Comparison of ENCODE assay signal across 10 mouse cellular contexts in the genomic region with DNA sequence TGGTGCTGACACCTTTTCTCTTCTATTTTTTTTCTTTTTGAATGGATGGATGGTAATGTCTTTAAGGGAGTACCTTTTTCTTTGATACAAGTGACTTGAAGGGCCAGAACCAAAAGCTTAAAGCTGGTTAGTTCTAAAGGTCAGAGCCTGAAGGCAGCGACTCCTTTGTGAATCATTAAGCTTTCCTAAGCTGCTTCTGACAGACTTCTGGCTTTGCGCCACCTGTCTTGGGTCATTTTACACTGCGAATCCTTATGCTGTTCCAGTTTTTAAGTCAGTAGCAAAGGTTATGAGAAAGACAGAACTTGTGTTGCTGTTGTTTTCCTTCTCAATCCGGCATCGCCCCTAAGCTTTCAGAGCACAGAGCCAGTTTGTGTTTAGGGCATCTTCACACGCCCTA.
DNase-seq lines count a peak whose midpoint lies in the region; ATAC-seq and TF ChIP-seq lines count a peak whose summit lies in the region.
"Had no signal": no experiment of that assay in that cellular context is flagged by ENCODE, and none has a peak within 500 bp of the region (broad histone marks: within the 10 kb centered on the region; RNA-seq: fewer than 3 reads in every experiment).

No protein-coding gene starts in this region.

- no peaks in the 10 kb centered on the region for H3K27me3 ChIP-seq in MEL (ENCODE audit: control insufficient read depth in 1 of 2, insufficient read depth in 2 of 2, low read length in 2 of 2)
- H3K27me3 ChIP-seq in stomach, embryonic 16.5 days (ENCODE audit: control insufficient read depth, insufficient read depth, low read length), result no peaks in the 10 kb centered on the region
- H3K27me3 ChIP-seq: heart, embryonic 13.5 days; neural tube, embryonic 13.5 days had no signal

- no peak for TF ChIP-seq CTCF in MEL (IDR thresholded peaks at IDR 0.05 in 2 of 3, conservative IDR thresholded peaks at IDR 0.05 in 1 of 3; ENCODE audit: control insufficient read depth in 1 of 3, insufficient read depth in 1 of 3, low read depth in 2 of 3, low read length in 3 of 3, poor library complexity in 1 of 3, severe bottlenecking in 1 of 3)
- TF ChIP-seq CTCF in embryonic fibroblast, embryonic 13.5 days (IDR thresholded peaks at IDR 0.05; ENCODE audit: borderline replicate concordance, insufficient read depth, low read length), result no peak

- peaks cover 0 to 4% of the 10 kb centered on the region in 2 experiments; a peak in 1 of 4 replicates for H3K36me3 ChIP-seq in MEL (ENCODE audit: control insufficient read depth in 1 of 2, insufficient read depth in 2 of 2, low read length in 2 of 2)
- no peaks in the 10 kb centered on the region for H3K36me3 ChIP-seq in stomach, embryonic 16.5 days (ENCODE audit: control insufficient read depth, insufficient read depth, low read length)
- H3K36me3 ChIP-seq: heart, embryonic 13.5 days; neural tube, embryonic 13.5 days had no signal

- no peaks in the 10 kb centered on the region for H3K79me2 ChIP-seq in MEL (ENCODE audit: control insufficient read depth, insufficient read depth, low read length, poor library complexity)

- DNase-seq in gastrocnemius, postnatal 14 days, result peak; percentile 19
- DNase-seq in gastrocnemius, postnatal 10 days, result no peak
- DNase-seq in MEL (ENCODE audit: low read depth, low spot score), result peak; percentile 54
- peak; percentile 91 to 94 for DNase-seq in kidney, postnatal 36 days
- no peak for DNase-seq in right cerebral cortex, postnatal 14 days
- no peak for DNase-seq in left cerebral cortex, postnatal 14 days (ENCODE audit: low spot score in 2 of 2)

- no peak for ATAC-seq in stomach, embryonic 16.5 days (ENCODE audit: insufficient read depth, low FRiP score)

- H3K4me3 ChIP-seq in MEL (ENCODE audit: control insufficient read depth in 1 of 2, insufficient read depth in 1 of 2, low read depth in 2 of 2, low read length in 2 of 2), result peak overlapping the region; percentile 40 to 67; a peak in 3 of 4 replicates
- H3K4me3 ChIP-seq in embryonic fibroblast, embryonic 13.5 days (ENCODE audit: insufficient read depth, low read length), result no peak overlapping the region
- no peak overlapping the region for H3K4me3 ChIP-seq in stomach, embryonic 16.5 days (replicated peaks; ENCODE audit: low read length)
- H3K4me3 ChIP-seq: heart, embryonic 13.5 days; neural tube, embryonic 13.5 days had no signal

- TF ChIP-seq EP300 in MEL (IDR thresholded peaks at IDR 0.05; ENCODE audit: low read depth in 1 of 2, low read length in 2 of 2), result no peak

- TF ChIP-seq RAD21 in MEL (IDR thresholded peaks at IDR 0.05; ENCODE audit: low read depth, low read length), result no peak; the same call in 1 of the 2 replicates

- intact Hi-C loops in gastrocnemius, postnatal 14 days (cut with DNase I; ENCODE audit: low total_unique reads), result no loop called here
- intact Hi-C loops in left cerebral cortex, postnatal 14 days (cut with DNase I), result loop anchor here (5.0 kb wide), 1 partner anchor 111 kb away; no protein-coding TSS in a partner anchor

- peak overlapping the region; percentile 7; the same call in 1 of the 2 replicates for H3K9ac ChIP-seq in MEL (ENCODE audit: control insufficient read depth, low read depth, low read length, poor library complexity, severe bottlenecking)
- no peak overlapping the region for H3K9ac ChIP-seq in stomach, embryonic 16.5 days (ENCODE audit: low read length)
- H3K9ac ChIP-seq: heart, embryonic 13.5 days; neural tube, embryonic 13.5 days had no signal

- no peaks in the 10 kb centered on the region for H3K9me3 ChIP-seq in MEL (replicated peaks; ENCODE audit: insufficient read depth, low read length)
- H3K9me3 ChIP-seq in stomach, embryonic 16.5 days (replicated peaks; ENCODE audit: control insufficient read depth, low read length), result no peaks in the 10 kb centered on the region
- H3K9me3 ChIP-seq: heart, embryonic 13.5 days; neural tube, embryonic 13.5 days had no signal

- H3K4me2 ChIP-seq in stomach, embryonic 16.5 days (ENCODE audit: low read depth, low read length), result no peak overlapping the region
- H3K4me2 ChIP-seq: heart, embryonic 13.5 days had no signal

- peak overlapping the region; percentile 48; the same call in 1 of the 2 replicates for H3K27ac ChIP-seq in MEL (ENCODE audit: control insufficient read depth, low read depth, low read length)
- peak overlapping the region; percentile 86 for H3K27ac ChIP-seq in embryonic fibroblast, embryonic 13.5 days (ENCODE audit: insufficient read depth, low read length)
- H3K27ac ChIP-seq in stomach, embryonic 16.5 days (ENCODE audit: low read length), result peak overlapping the region; percentile 69
- H3K27ac ChIP-seq: heart, embryonic 13.5 days; neural tube, embryonic 13.5 days had no signal

- no peak for TF ChIP-seq POLR2A in MEL (IDR thresholded peaks at IDR 0.05; ENCODE audit: control insufficient read depth in 1 of 2, insufficient read depth in 1 of 2, low read depth in 1 of 2, low read length in 2 of 2, poor library complexity in 1 of 2)
- no peak for TF ChIP-seq POLR2A in embryonic fibroblast, embryonic 13.5 days (IDR thresholded peaks at IDR 0.05; ENCODE audit: low read depth, low read length)

- H3K4me1 ChIP-seq in MEL (ENCODE audit: control insufficient read depth in 1 of 2, insufficient read depth in 2 of 2, low read length in 2 of 2), result peaks cover 8% of the 10 kb centered on the region in 2 experiments
- H3K4me1 ChIP-seq in embryonic fibroblast, embryonic 13.5 days (ENCODE audit: control insufficient read depth, insufficient read depth, low read length), result peaks cover 2% of the 10 kb centered on the region
- peaks cover 21% of the 10 kb centered on the region for H3K4me1 ChIP-seq in stomach, embryonic 16.5 days (ENCODE audit: control insufficient read depth, insufficient read depth, low read length)

- WGBS in stomach, embryonic 16.5 days, result 46% methylated on average over 6 of the region's 6 CpGs

TF ChIP-seq in MEL, 35 proteins besides CTCF, POLR2A, EP300 and RAD21:
- peak; percentile 8; the same call in 1 of the 2 replicates for TF ChIP-seq SIN3A (IDR thresholded peaks at IDR 0.05; ENCODE audit: low read length)
- TF ChIP-seq TCF12 (IDR thresholded peaks at IDR 0.05; ENCODE audit: low read depth, low read length), result no peak

Comparison
In these comparisons a context has a peak if more than half of its experiments do, and no peak if none do; other contexts are left out.
1. DNase-seq: peak in gastrocnemius, postnatal 14 days (single experiment), MEL (single experiment) and kidney, postnatal 36 days (2 of 2); none in gastrocnemius, postnatal 10 days (single experiment), right cerebral cortex, postnatal 14 days (single experiment) and left cerebral cortex, postnatal 14 days (0 of 2).
2. H3K4me3 ChIP-seq: peak in MEL (2 of 2); none in embryonic fibroblast, embryonic 13.5 days (single experiment) and stomach, embryonic 16.5 days (single experiment).
3. Peak in every context shown above with its lines, with median percentiles within 50 percentile points of each other: H3K27ac ChIP-seq.